Mouse (Mus musculus): ENCODE results near the gene Cdyl.

DNA sequence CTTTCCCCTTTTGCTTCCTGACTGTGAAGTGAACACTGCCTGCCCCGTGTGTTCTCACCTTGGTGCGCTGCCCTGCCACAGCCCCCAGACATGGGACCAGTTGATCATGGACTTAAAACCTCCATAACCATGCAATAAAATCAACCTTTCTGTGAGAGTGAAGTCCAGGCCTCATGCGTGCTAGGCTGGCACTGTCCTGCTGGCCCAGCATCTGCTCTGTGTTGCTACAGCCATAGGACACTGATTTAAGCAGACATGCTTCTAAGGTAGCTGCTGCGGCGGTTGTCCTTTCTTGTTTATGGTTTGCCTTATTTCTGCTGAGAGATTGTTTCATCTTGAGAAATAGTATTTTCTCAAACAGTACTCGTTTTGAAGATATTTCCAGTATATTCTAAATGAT is 191.9 kb downstream of the Cdyl start:
- no peak for TF ChIP-seq MAX (IDR thresholded peaks at IDR 0.05; ENCODE audit: low read depth)
- no peak for TF ChIP-seq USF1 (IDR thresholded peaks at IDR 0.05; ENCODE audit: low read depth)
- TF ChIP-seq POLR2A (IDR thresholded peaks at IDR 0.05; ENCODE audit: insufficient read length, low read depth), result no peak
- TF ChIP-seq MYOD1 (IDR thresholded peaks at IDR 0.05; ENCODE audit: control insufficient read depth in 1 of 3, insufficient read length in 2 of 3, low read depth in 2 of 3), result no peak
- TF ChIP-seq POLR2AphosphoS2 (IDR thresholded peaks at IDR 0.05; ENCODE audit: insufficient read length, low read depth), result no peak
- TF ChIP-seq TCF3 (IDR thresholded peaks at IDR 0.05; ENCODE audit: insufficient read length, low read depth), result no peak
- TF ChIP-seq CEBPB (IDR thresholded peaks at IDR 0.05; ENCODE audit: insufficient read depth, poor library complexity, severe bottlenecking), result no peak
- TF ChIP-seq SRF (IDR thresholded peaks at IDR 0.05; ENCODE audit: control insufficient read depth, insufficient read length, low read depth), result no peak
- TF ChIP-seq E2F4 (IDR thresholded peaks at IDR 0.05; ENCODE audit: insufficient read depth), result no peak
- no peak for TF ChIP-seq TCF12 (IDR thresholded peaks at IDR 0.05; ENCODE audit: insufficient read depth, poor library complexity, severe bottlenecking)
